Comparison of ENCODE assay signal across 8 mouse cellular contexts in the genomic region with DNA sequence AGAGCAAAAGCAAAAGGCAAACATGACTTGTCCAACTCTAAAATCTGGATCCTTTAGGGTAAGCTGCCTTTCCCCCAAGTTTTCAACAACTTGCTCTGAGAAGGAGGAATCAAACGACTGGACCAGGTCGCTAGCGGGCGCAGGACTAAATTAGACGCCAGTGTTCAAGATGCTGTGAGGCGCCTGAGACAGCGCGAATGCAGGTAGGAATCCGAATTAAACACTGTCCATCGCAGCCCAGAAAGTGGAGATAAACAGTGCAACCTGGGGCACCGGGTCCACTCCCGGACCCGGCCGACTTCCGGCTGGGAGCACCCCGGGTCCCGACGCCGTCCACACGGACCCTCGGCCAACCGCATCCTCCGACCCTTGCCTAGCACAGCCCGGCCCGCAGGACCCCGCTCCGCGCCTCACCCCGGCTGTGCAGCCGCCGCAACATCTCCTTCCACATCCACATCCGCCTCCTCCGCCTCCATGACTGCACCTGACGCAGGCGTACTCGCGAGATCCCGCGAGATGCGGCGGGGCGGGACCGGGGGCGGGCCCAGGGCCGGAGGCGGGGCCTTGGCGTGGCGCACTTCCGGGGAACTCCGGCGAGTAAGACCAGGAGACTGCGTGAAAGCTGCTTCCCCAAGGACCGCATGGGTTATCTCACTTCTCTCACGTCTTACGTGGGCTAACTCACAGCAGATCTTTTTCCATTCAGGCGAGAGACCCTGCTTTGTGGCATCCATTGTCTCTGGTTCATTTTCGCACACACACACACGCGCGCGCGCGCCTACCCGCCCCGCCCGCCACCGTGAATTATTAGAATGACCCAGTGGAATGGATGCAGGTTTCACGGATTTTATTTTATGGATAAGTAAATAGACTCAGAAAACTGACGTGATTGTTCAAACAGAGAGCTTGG. TPM values are rescaled to one million over a fixed set of nuclear protein-coding genes. Genes with fewer than 3 reads are reported as not detected.
DNase-seq lines count a peak whose midpoint lies in the region; ATAC-seq and TF ChIP-seq lines count a peak whose summit lies in the region.

A gene (minus strand): TSS at position 511 of the 910 bp plus-strand sequence.

- peaks cover 16% of the 10 kb centered on the region for H3K36me3 ChIP-seq in embryonic facial prominence, embryonic 14.5 days (ENCODE audit: control insufficient read depth, insufficient read depth, low read length)
- H3K36me3 ChIP-seq in heart, adult 2 months (ENCODE audit: control insufficient read depth, insufficient read depth, low read length), result no peaks in the 10 kb centered on the region; the same call in 1 of the 2 replicates
- H3K36me3 ChIP-seq in limb, embryonic 13.5 days, result peaks cover 14% of the 10 kb centered on the region
- peaks cover 3% of the 10 kb centered on the region; the same call in 1 of the 2 replicates for H3K36me3 ChIP-seq in midbrain, embryonic 16.5 days (ENCODE audit: control insufficient read depth, insufficient read depth, low read length)

- peak; percentile 98 for TF ChIP-seq POLR2A in heart, adult 2 months (IDR thresholded peaks at IDR 0.05; ENCODE audit: insufficient read depth, low read depth, low read length)

- peak within 1 kb of the TSS; percentile 91 for H3K27ac ChIP-seq in embryonic facial prominence, embryonic 14.5 days (replicated peaks; ENCODE audit: low read depth, low read length)
- peak within 1 kb of the TSS; percentile 88 for H3K27ac ChIP-seq in heart, adult 2 months
- H3K27ac ChIP-seq in limb, embryonic 13.5 days, result peak within 1 kb of the TSS; percentile 75
- peak within 1 kb of the TSS; percentile 94 for H3K27ac ChIP-seq in midbrain, embryonic 16.5 days (ENCODE audit: low read length)

- H3K4me3 ChIP-seq in embryonic facial prominence, embryonic 14.5 days (ENCODE audit: low read depth, low read length), result peak within 1 kb of the TSS; percentile 83
- peak within 1 kb of the TSS; percentile 98 for H3K4me3 ChIP-seq in heart, adult 2 months
- H3K4me3 ChIP-seq in limb, embryonic 13.5 days, result peak within 1 kb of the TSS; percentile 86
- peak within 1 kb of the TSS; percentile 87 for H3K4me3 ChIP-seq in midbrain, embryonic 16.5 days (ENCODE audit: low read depth, low read length)

- H3K9ac ChIP-seq in embryonic facial prominence, embryonic 14.5 days (ENCODE audit: low read depth, low read length), result peak within 1 kb of the TSS; percentile 94
- peak within 1 kb of the TSS; percentile 95 for H3K9ac ChIP-seq in heart, adult 2 months (ENCODE audit: low read depth, low read length)
- H3K9ac ChIP-seq in limb, embryonic 13.5 days, result peak within 1 kb of the TSS; percentile 92
- peak within 1 kb of the TSS; percentile 98 for H3K9ac ChIP-seq in midbrain, embryonic 16.5 days (ENCODE audit: low read depth, low read length)

- peaks cover 12% of the 10 kb centered on the region for H3K4me1 ChIP-seq in embryonic facial prominence, embryonic 14.5 days (ENCODE audit: control insufficient read depth, insufficient read depth, low read length)
- H3K4me1 ChIP-seq in heart, adult 2 months (ENCODE audit: control insufficient read depth, insufficient read depth, low read length), result peaks cover 4% of the 10 kb centered on the region
- H3K4me1 ChIP-seq in limb, embryonic 13.5 days, result peaks cover 15% of the 10 kb centered on the region
- peaks cover 13% of the 10 kb centered on the region for H3K4me1 ChIP-seq in midbrain, embryonic 16.5 days (ENCODE audit: control insufficient read depth, insufficient read depth, low read length)

- peaks cover 6% of the 10 kb centered on the region for H3K79me2 ChIP-seq in heart, adult 2 months (replicated peaks; ENCODE audit: control insufficient read depth, insufficient read depth, low read length)

- intact Hi-C loops in heart, adult 2 months (cut with DNase I), result no loop called here

- no peaks in the 10 kb centered on the region for H3K27me3 ChIP-seq in embryonic facial prominence, embryonic 14.5 days (replicated peaks; ENCODE audit: control insufficient read depth, insufficient read depth, low read length)
- no peaks in the 10 kb centered on the region for H3K27me3 ChIP-seq in heart, adult 2 months (ENCODE audit: control insufficient read depth, insufficient read depth, low read length)
- H3K27me3 ChIP-seq in limb, embryonic 13.5 days, result no peaks in the 10 kb centered on the region
- no peaks in the 10 kb centered on the region for H3K27me3 ChIP-seq in midbrain, embryonic 16.5 days (ENCODE audit: control insufficient read depth, insufficient read depth, low read depth, low read length)

- H3K9me3 ChIP-seq in embryonic facial prominence, embryonic 14.5 days (ENCODE audit: control insufficient read depth, low read length), result no peaks in the 10 kb centered on the region
- no peaks in the 10 kb centered on the region for H3K9me3 ChIP-seq in limb, embryonic 13.5 days
- H3K9me3 ChIP-seq in midbrain, embryonic 16.5 days (replicated peaks; ENCODE audit: control insufficient read depth, low read length, poor library complexity, severe bottlenecking), result no peaks in the 10 kb centered on the region

- under 1% methylated on average over 42 of the region's 69 CpGs for WGBS in embryonic facial prominence, embryonic 14.5 days
- under 1% methylated on average over 69 of the region's 69 CpGs for WGBS in heart, adult 2 months
- under 1% methylated on average over 69 of the region's 69 CpGs for WGBS in limb, embryonic 13.5 days
- under 1% methylated on average over 59 of the region's 69 CpGs for WGBS in midbrain, embryonic 16.5 days

- H3K4me2 ChIP-seq in embryonic facial prominence, embryonic 14.5 days (ENCODE audit: low read depth, low read length), result peak within 1 kb of the TSS; percentile 60
- peak within 1 kb of the TSS; percentile 81 for H3K4me2 ChIP-seq in limb, embryonic 13.5 days (replicated peaks)
- H3K4me2 ChIP-seq in midbrain, embryonic 16.5 days (ENCODE audit: low read length), result peak within 1 kb of the TSS; percentile 94

- TF ChIP-seq EP300 in heart, adult 2 months (IDR thresholded peaks at IDR 0.05; ENCODE audit: insufficient read depth, low read depth, low read length), result 0 out of 2 replicates have a peak, but pooled peaks have one; percentile 26

- ATAC-seq in embryonic facial prominence, embryonic 14.5 days (ENCODE audit: low read depth), result peak; percentile 100
- ATAC-seq in limb, embryonic 13.5 days (ENCODE audit: low FRiP score, low read depth), result peak; percentile 99
- ATAC-seq in midbrain, embryonic 16.5 days, result peak; percentile 100

- peak; percentile 85 for DNase-seq in 3T3-L1 (ENCODE audit: low read depth, low spot score)
- DNase-seq in adrenal gland, postnatal 4 days (ENCODE audit: low spot score in 2 of 2), result peak; percentile 91 to 95
- DNase-seq in embryonic facial prominence, embryonic 14.5 days (ENCODE audit: low spot score), result peak; percentile 94
- DNase-seq in heart, adult 2 months, result peak; percentile 95 to 98
- peak; percentile 89 to 94 for DNase-seq in kidney, adult 8-10 months
- DNase-seq in spleen, postnatal 10 days (ENCODE audit: low spot score in 2 of 2), result peak; percentile 94

- peak; percentile 19; the same call in 1 of the 2 replicates for TF ChIP-seq CTCF in heart, adult 2 months (IDR thresholded peaks at IDR 0.05)

RNA-seq across cellular contexts. Expression of the gene that starts here (rescaled TPM):
- total RNA-seq in adrenal gland, postnatal 4 days (2021), result 10 to 100 TPM; 31.5 to 41.0 TPM
- 23.3 and 25.0 TPM in 2 replicates for polyA plus RNA-seq in embryonic facial prominence, embryonic 14.5 days (2014; fragmentation: Nextera tagmentation; extraction: Ambion mirVana)
- 10 to 100 TPM in 1 of 2 experiments, 1 to 10 TPM in 1; 9.2 to 10.7 TPM for total RNA-seq in heart, adult 2 months (2021)
- 2.7 and 4.7 TPM in 2 replicates for polyA plus RNA-seq in heart, adult 2 months (2012; rRNA removed)
- 34.2 and 35.3 TPM in 2 replicates for polyA plus RNA-seq in limb, embryonic 13.5 days (2015; fragmentation: Nextera tagmentation; extraction: Ambion mirVana)
- 23.6 and 28.3 TPM in 2 replicates for polyA plus RNA-seq in midbrain, embryonic 16.5 days (2015; fragmentation: Nextera tagmentation; extraction: Ambion mirVana)

Comparison
In these comparisons a context has a peak if more than half of its experiments do, and no peak if none do; other contexts are left out.
1. Peak in every context shown above with its lines: DNase-seq, ATAC-seq, H3K4me3 ChIP-seq and H3K27ac ChIP-seq.